Mouse (Mus musculus): Measurements from ENCODE around the gene Fhad1. TPM values are rescaled to one million over a fixed set of nuclear protein-coding genes. Genes with fewer than 3 reads are reported as not detected.

Fhad1 gene
- polyA plus RNA-seq, 1 experiment: 0.28 TPM

GRCm38 (mm10) chr4:141882858-141883257 lies 132.0 kb downstream of the Fhad1 start:
- TF ChIP-seq POLR2A (IDR thresholded peaks at IDR 0.05; ENCODE audit: low read depth, low read length) (no peak), CTCF (conservative IDR thresholded peaks at IDR 0.05; ENCODE audit: insufficient read depth, insufficient read length, low read depth, low read length) (no peak)
- DNase-seq: no peak
- H3K4me1 ChIP-seq (ENCODE audit: control insufficient read depth, insufficient read depth, low read length): no peaks in the 10 kb centered on the region
- no peaks in the 10 kb centered on the region for H3K36me3 ChIP-seq (ENCODE audit: control insufficient read depth, insufficient read depth, low read length)
- no peaks in the 10 kb centered on the region for H3K27me3 ChIP-seq (replicated peaks; ENCODE audit: control insufficient read depth, insufficient read depth, low read length)
- no peak overlapping the region for H3K27ac ChIP-seq (ENCODE audit: insufficient read depth, low read depth, low read length)
- WGBS: 76% methylated on average over 7 of the region's 7 CpGs
- H3K4me3 ChIP-seq (ENCODE audit: insufficient read depth, low read depth, low read length): no peak overlapping the region

GRCm38 (mm10) chr4:141881950-141882349 lies 132.9 kb downstream of the Fhad1 start:
- H3K27me3 ChIP-seq (replicated peaks; ENCODE audit: control insufficient read depth, insufficient read depth, low read length): no peaks in the 10 kb centered on the region
- no peak for DNase-seq
- H3K4me3 ChIP-seq (ENCODE audit: insufficient read depth, low read depth, low read length): no peak overlapping the region
- TF ChIP-seq POLR2A (IDR thresholded peaks at IDR 0.05; ENCODE audit: low read depth, low read length): no peak
- TF ChIP-seq CTCF (conservative IDR thresholded peaks at IDR 0.05; ENCODE audit: insufficient read depth, insufficient read length, low read depth, low read length): no peak
- H3K36me3 ChIP-seq (ENCODE audit: control insufficient read depth, insufficient read depth, low read length): no peaks in the 10 kb centered on the region
- H3K4me1 ChIP-seq (ENCODE audit: control insufficient read depth, insufficient read depth, low read length): no peaks in the 10 kb centered on the region
- H3K27ac ChIP-seq (ENCODE audit: insufficient read depth, low read depth, low read length): no peak overlapping the region
- 61% methylated on average over 5 of the region's 5 CpGs for WGBS

- DNase-seq: no peak
- H3K27ac ChIP-seq (ENCODE audit: insufficient read depth, low read depth, low read length): no peak overlapping the region
- WGBS: 56% methylated on average over 10 of the region's 10 CpGs
Measured at GRCm38 (mm10) chr4:141881289-141881914, 133.5 kb downstream of the Fhad1 start.

GRCm38 (mm10) chr4:141879875-141880274 lies 135.0 kb downstream of the Fhad1 start:
- H3K27ac ChIP-seq (ENCODE audit: insufficient read depth, low read depth, low read length): no peak overlapping the region
- no peak for TF ChIP-seq POLR2A (IDR thresholded peaks at IDR 0.05; ENCODE audit: low read depth, low read length)
- no peak for TF ChIP-seq CTCF (conservative IDR thresholded peaks at IDR 0.05; ENCODE audit: insufficient read depth, insufficient read length, low read depth, low read length)
- H3K4me1 ChIP-seq (ENCODE audit: control insufficient read depth, insufficient read depth, low read length): no peaks in the 10 kb centered on the region
- no peak for DNase-seq
- H3K27me3 ChIP-seq (replicated peaks; ENCODE audit: control insufficient read depth, insufficient read depth, low read length): no peaks in the 10 kb centered on the region
- WGBS: 82% methylated on average over 9 of the region's 9 CpGs
- H3K4me3 ChIP-seq (ENCODE audit: insufficient read depth, low read depth, low read length): no peak overlapping the region
- no peaks in the 10 kb centered on the region for H3K36me3 ChIP-seq (ENCODE audit: control insufficient read depth, insufficient read depth, low read length)

More at GRCm38 (mm10) chr4:141881289-141881914, 133.5 kb downstream of the Fhad1 start:
- Histone ChIP-seq H3K27me3 (replicated peaks; ENCODE audit: control insufficient read depth, insufficient read depth, low read length) (no peaks in the 10 kb centered on the region), H3K36me3 (ENCODE audit: control insufficient read depth, insufficient read depth, low read length) (no peaks in the 10 kb centered on the region), H3K4me3 (ENCODE audit: insufficient read depth, low read depth, low read length) (no peak overlapping the region), H3K4me1 (ENCODE audit: control insufficient read depth, insufficient read depth, low read length) (no peaks in the 10 kb centered on the region)
- no peak for TF ChIP-seq POLR2A (IDR thresholded peaks at IDR 0.05; ENCODE audit: low read depth, low read length)
- no peak for TF ChIP-seq CTCF (conservative IDR thresholded peaks at IDR 0.05; ENCODE audit: insufficient read depth, insufficient read length, low read depth, low read length)

GRCm38 (mm10) chr4:141879074-141879473 lies 135.8 kb downstream of the Fhad1 start:
- Histone ChIP-seq H3K27me3 (replicated peaks; ENCODE audit: control insufficient read depth, insufficient read depth, low read length) (no peaks in the 10 kb centered on the region), H3K27ac (ENCODE audit: insufficient read depth, low read depth, low read length) (no peak overlapping the region), H3K4me3 (ENCODE audit: insufficient read depth, low read depth, low read length) (no peak overlapping the region), H3K4me1 (ENCODE audit: control insufficient read depth, insufficient read depth, low read length) (no peaks in the 10 kb centered on the region), H3K36me3 (ENCODE audit: control insufficient read depth, insufficient read depth, low read length) (no peaks in the 10 kb centered on the region)
- WGBS: 70% methylated on average over 4 of the region's 4 CpGs
- no peak for DNase-seq
- no peak for TF ChIP-seq CTCF (conservative IDR thresholded peaks at IDR 0.05; ENCODE audit: insufficient read depth, insufficient read length, low read depth, low read length)
- no peak for TF ChIP-seq POLR2A (IDR thresholded peaks at IDR 0.05; ENCODE audit: low read depth, low read length)

- WGBS: 44% methylated on average over 7 of the region's 7 CpGs
- no peaks in the 10 kb centered on the region for H3K4me1 ChIP-seq (ENCODE audit: control insufficient read depth, insufficient read depth, low read length)
- no peak overlapping the region for H3K27ac ChIP-seq (ENCODE audit: insufficient read depth, low read depth, low read length)
- TF ChIP-seq POLR2A (IDR thresholded peaks at IDR 0.05; ENCODE audit: low read depth, low read length) (no peak), CTCF (conservative IDR thresholded peaks at IDR 0.05; ENCODE audit: insufficient read depth, insufficient read length, low read depth, low read length) (no peak)
- no peak for DNase-seq
- no peak overlapping the region for H3K4me3 ChIP-seq (ENCODE audit: insufficient read depth, low read depth, low read length)
- H3K36me3 ChIP-seq (ENCODE audit: control insufficient read depth, insufficient read depth, low read length): no peaks in the 10 kb centered on the region
- H3K27me3 ChIP-seq (replicated peaks; ENCODE audit: control insufficient read depth, insufficient read depth, low read length): no peaks in the 10 kb centered on the region
Measured at GRCm38 (mm10) chr4:141878621-141879020, 136.3 kb downstream of the Fhad1 start.

GRCm38 (mm10) chr4:141875481-141876108 lies 139.3 kb downstream of the Fhad1 start:
- Histone ChIP-seq H3K36me3 (ENCODE audit: control insufficient read depth, insufficient read depth, low read length) (no peaks in the 10 kb centered on the region), H3K27me3 (replicated peaks; ENCODE audit: control insufficient read depth, insufficient read depth, low read length) (no peaks in the 10 kb centered on the region), H3K4me1 (ENCODE audit: control insufficient read depth, insufficient read depth, low read length) (no peaks in the 10 kb centered on the region), H3K27ac (ENCODE audit: insufficient read depth, low read depth, low read length) (no peak overlapping the region), H3K4me3 (ENCODE audit: insufficient read depth, low read depth, low read length) (no peak overlapping the region)
- DNase-seq: no peak
- TF ChIP-seq POLR2A (IDR thresholded peaks at IDR 0.05; ENCODE audit: low read depth, low read length) (no peak), CTCF (conservative IDR thresholded peaks at IDR 0.05; ENCODE audit: insufficient read depth, insufficient read length, low read depth, low read length) (no peak)
- WGBS: 39% methylated on average over 8 of the region's 8 CpGs

Measured in kidney, adult 2 months (tissue).